Mouse (Mus musculus): Measurements from ENCODE around the gene Trpt1. TPM values are rescaled to one million over a fixed set of nuclear protein-coding genes. Genes with fewer than 3 reads are reported as not detected.

The Trpt1 gene
- 22.6 and 27.5 TPM in 2 replicates for polyA plus RNA-seq (2021; fragmentation: Nextera tagmentation)
- long read RNA-seq, experiment 1, transcript Trpt1-202 (6 exons, 972 nt) = major isoform, 10 of 27 reads
- long read RNA-seq, experiment 1, partial matches to known transcripts = 2 of 27 reads
- long read RNA-seq, experiment 1, other reads (novel, unspliced or antisense) = 12 of 27 reads
- long read RNA-seq, experiment 2, transcript Trpt1-201 (7 exons, 1,103 nt) = minor isoform, 6 of 23 reads
- long read RNA-seq, experiment 2, transcript Trpt1-202 (6 exons, 972 nt) = major isoform, 13 of 23 reads
- long read RNA-seq, experiment 2, partial matches to known transcripts = 2 of 23 reads
- long read RNA-seq, experiment 2, other reads (novel, unspliced or antisense) = 2 of 23 reads

GRCm38 (mm10) chr19:6996006-6996405, at the start of gene Trpt1, which contains the start of gene Nudt22:
TSS of gene Trpt1 (plus strand) at chr19:6996131.
TSS of gene Nudt22 (minus strand) at chr19:6996117.

GRCm38 (mm10) chr19:6974211-6975205, 21.4 kb upstream of the Trpt1 start, which contains the start of gene Ppp1r14b:
TSS of gene Ppp1r14b (plus strand) at chr19:6974968.

DNA sequence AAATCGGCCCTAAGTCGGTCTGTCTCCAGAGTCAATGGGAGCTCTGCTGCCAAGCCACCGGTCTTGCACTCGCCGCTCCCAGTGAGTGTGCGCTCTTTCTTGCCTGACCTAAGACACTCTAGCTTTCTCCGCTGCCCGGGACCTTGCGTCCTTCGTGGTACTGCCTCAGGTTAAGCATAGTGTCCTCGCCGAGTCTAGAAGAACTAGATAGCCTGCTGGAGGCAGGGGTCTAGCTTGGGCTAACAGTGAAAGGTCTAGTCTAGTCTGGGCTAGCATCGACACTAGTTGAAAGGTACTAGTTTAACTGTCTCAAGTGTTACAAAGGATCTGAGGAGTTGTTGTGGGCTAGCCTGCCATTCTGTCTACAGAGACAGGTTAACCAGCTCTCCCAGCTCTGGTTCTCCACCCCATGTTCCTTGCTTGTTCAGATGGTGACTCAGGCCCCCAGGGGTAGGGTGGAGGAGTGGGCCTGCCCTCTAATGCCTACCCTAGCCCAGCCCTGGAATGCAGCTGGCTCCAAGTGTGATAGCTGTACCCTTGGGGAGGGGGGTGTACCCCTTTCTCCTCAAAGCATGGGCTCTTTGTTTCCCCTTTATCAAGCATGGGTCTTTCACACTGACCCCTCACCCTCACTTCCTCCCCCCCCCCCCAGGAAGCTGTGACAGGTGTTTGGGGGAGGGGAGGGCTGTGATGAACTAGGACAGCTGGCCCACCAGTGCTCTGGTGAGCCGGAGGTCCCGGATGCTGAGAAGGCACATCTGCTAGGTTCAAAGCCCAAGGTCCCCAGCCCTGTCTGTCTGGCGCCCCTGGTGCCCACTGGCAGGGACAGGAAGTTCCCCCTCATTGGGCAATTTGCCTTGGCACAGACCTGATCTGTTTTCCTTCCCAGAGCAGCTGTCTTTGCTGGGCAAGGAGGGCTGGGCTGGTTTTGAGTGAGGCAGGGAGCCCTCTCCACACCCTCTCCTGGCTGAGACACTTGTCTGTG, 20.1 kb upstream of the Trpt1 start, which contains the start of gene Plcb3:
Plcb3 (minus strand) TSS at position 934 of the 985 bp plus-strand sequence.

GRCm38 (mm10) chr19:6980381-6981093, 15.4 kb upstream of the Trpt1 start, which contains the start of gene Fkbp2:
TSS of gene Fkbp2 (minus strand) at chr19:6980501.

GRCm38 (mm10) chr19:6987061-6987903, 8.6 kb upstream of the Trpt1 start, which contains the start of gene Vegfb:
TSS of gene Vegfb (minus strand) at chr19:6987651.

GRCm38 (mm10) chr19:6992011-6992858, 3.7 kb upstream of the Trpt1 start, which contains the start of gene Dnajc4:
TSS of gene Dnajc4 (minus strand) at chr19:6992572.

GRCm38 (mm10) chr19:7019191-7019590, 23.3 kb downstream of the Trpt1 start, which contains the start of gene Fermt3:
TSS of gene Fermt3 (minus strand) at chr19:7019469.

GRCm38 (mm10) chr19:7039841-7040636, 44.1 kb downstream of the Trpt1 start, which contains the start of gene Stip1:
TSS of gene Stip1 (minus strand) at chr19:7039967.

Other genes starting within 250 kb of the Trpt1 start
- 29.2 and 33.4 TPM in 2 replicates for gene Rps6ka4, start 155.5 kb upstream of the Trpt1 start, polyA plus RNA-seq (2021; fragmentation: Nextera tagmentation)
- 0.15 and 0.80 TPM in 2 replicates for gene Ccdc88b, start 137.9 kb upstream of the Trpt1 start, polyA plus RNA-seq (2021; fragmentation: Nextera tagmentation)
- 130 and 131 TPM in 2 replicates for gene Trmt112, start 86.4 kb upstream of the Trpt1 start, polyA plus RNA-seq (2021; fragmentation: Nextera tagmentation)
- gene Prdx5, start 86.0 kb upstream of the Trpt1 start, polyA plus RNA-seq (2021; fragmentation: Nextera tagmentation) = 727 and 767 TPM in 2 replicates
- 4.4 and 13.7 TPM in 2 replicates for gene Esrra, start 74.3 kb upstream of the Trpt1 start, polyA plus RNA-seq (2021; fragmentation: Nextera tagmentation)
- 7.9 and 8.4 TPM in 2 replicates for gene Catsperz, start 70.8 kb upstream of the Trpt1 start, polyA plus RNA-seq (2021; fragmentation: Nextera tagmentation)
- 22.0 and 22.1 TPM in 2 replicates for gene Kcnk4, start 61.6 kb upstream of the Trpt1 start, polyA plus RNA-seq (2021; fragmentation: Nextera tagmentation)
- 53.8 and 57.4 TPM in 2 replicates for gene Bad, start 54.3 kb upstream of the Trpt1 start, polyA plus RNA-seq (2021; fragmentation: Nextera tagmentation)
- gene Gpr137, start 53.7 kb upstream of the Trpt1 start, polyA plus RNA-seq (2021; fragmentation: Nextera tagmentation) = 24.4 and 24.9 TPM in 2 replicates
- 13.6 and 46.9 TPM in 2 replicates for gene Ppp1r14b, start 21.2 kb upstream of the Trpt1 start, polyA plus RNA-seq (2021; fragmentation: Nextera tagmentation)
- gene Plcb3, start 19.7 kb upstream of the Trpt1 start, polyA plus RNA-seq (2021; fragmentation: Nextera tagmentation) = 8.0 and 8.2 TPM in 2 replicates
- gene Fkbp2, start 15.6 kb upstream of the Trpt1 start, polyA plus RNA-seq (2021; fragmentation: Nextera tagmentation) = 326 and 333 TPM in 2 replicates
- 77.5 and 150 TPM in 2 replicates for gene Vegfb, start 8.5 kb upstream of the Trpt1 start, polyA plus RNA-seq (2021; fragmentation: Nextera tagmentation)
- 24.3 and 28.0 TPM in 2 replicates for gene Dnajc4, start 3.6 kb upstream of the Trpt1 start, polyA plus RNA-seq (2021; fragmentation: Nextera tagmentation)
- 15.8 and 19.0 TPM in 2 replicates for gene Nudt22, start within 50 bp of the Trpt1 start, polyA plus RNA-seq (2021; fragmentation: Nextera tagmentation)
- gene Fermt3, start 23.3 kb downstream of the Trpt1 start, polyA plus RNA-seq (2021; fragmentation: Nextera tagmentation) = 2.9 and 4.8 TPM in 2 replicates
- 109 and 125 TPM in 2 replicates for gene Stip1, start 43.8 kb downstream of the Trpt1 start, polyA plus RNA-seq (2021; fragmentation: Nextera tagmentation)
- gene Macrod1, start 60.7 kb downstream of the Trpt1 start, polyA plus RNA-seq (2021; fragmentation: Nextera tagmentation) = 1.6 and 22.1 TPM in 2 replicates
- gene Flrt1, start 109.6 kb downstream of the Trpt1 start, polyA plus RNA-seq (2021; fragmentation: Nextera tagmentation) = 5.4 and 6.6 TPM in 2 replicates
- gene Otub1, start 210.2 kb downstream of the Trpt1 start, polyA plus RNA-seq (2021; fragmentation: Nextera tagmentation) = 674 and 694 TPM in 2 replicates
- 7,187 and 8,116 TPM in 2 replicates for gene Cox8a, start 221.5 kb downstream of the Trpt1 start, polyA plus RNA-seq (2021; fragmentation: Nextera tagmentation)
- 9.4 and 11.2 TPM in 2 replicates for gene Naa40, start 245.1 kb downstream of the Trpt1 start, polyA plus RNA-seq (2021; fragmentation: Nextera tagmentation)

All from left cerebral cortex, adult 6 months (tissue).